Mouse (Mus musculus) forebrain, postnatal 0 days (tissue): ENCODE data around the gene Mark2. TPM values are rescaled to one million over a fixed set of nuclear protein-coding genes. Genes with fewer than 3 reads are reported as not detected.

Experiments
- ATAC-seq: fragments of 200-750 bp; cut with Nextera tagmentation; 2 replicates; pipeline ENCODE4 v1.8.0; 2017; ENCODE audit warnings: mild to moderate bottlenecking, moderate library complexity
- DNase-seq: peaks from one replicate; pipeline ENCODE4 v3.0.0-alpha.2; 2015
- H3K27ac ChIP-seq: fragments of 300-500 bp; sonication (generic); 2 replicates; pipeline ENCODE4 v1.5.1; 2014; ENCODE audit warnings: low read depth, mild to moderate bottlenecking, antibody characterized with exemption, low read length, moderate library complexity, mixed read lengths
- H3K27me3 ChIP-seq: fragments of 300-500 bp; sonication (generic); 2 replicates; pipeline ENCODE4 v1.6.1; 2014; ENCODE audit warnings: mild to moderate bottlenecking, low read length, mixed read lengths; ENCODE audit not compliant: insufficient read depth
- H3K36me3 ChIP-seq: fragments of 300-500 bp; sonication (generic); 2 replicates; pipeline ENCODE4 v1.6.1; 2014; ENCODE audit warnings: mild to moderate bottlenecking, moderate library complexity; ENCODE audit not compliant: insufficient read depth
- H3K4me1 ChIP-seq: fragments of 300-500 bp; sonication (generic); 2 replicates; pipeline ENCODE4 v1.6.1; 2014; ENCODE audit warnings: antibody characterized with exemption; ENCODE audit not compliant: insufficient read depth
- H3K4me2 ChIP-seq: fragments of 300-500 bp; sonication (generic); 2 replicates; pipeline ENCODE4 v1.6.1; 2014; ENCODE audit warnings: low read depth, mild to moderate bottlenecking, moderate library complexity
- H3K4me3 ChIP-seq: fragments of 300-500 bp; sonication (generic); 2 replicates; pipeline ENCODE4 v1.5.1; 2014; ENCODE audit warnings: low read depth, low read length, mixed read lengths
- H3K9ac ChIP-seq: fragments of 300-500 bp; sonication (generic); 2 replicates; pipeline ENCODE4 v1.6.1; 2014; ENCODE audit warnings: mild to moderate bottlenecking
- H3K9me3 ChIP-seq: fragments of 300-500 bp; sonication (generic); 2 replicates; pipeline ENCODE4 v1.6.1; 2016; ENCODE audit warnings: low read length
- CTCF ChIP-seq: sonication (generic); IDR thresholded peaks from 2 replicates; pipeline ENCODE4 v1.5.1; 2016; ENCODE audit warnings: antibody characterized with exemption, control low read depth, low read depth
- WGBS: fragments of 180-500 bp; shearing (Covaris S2); extraction: QIAGEN DNeasy Blood & Tissue Kit; methylation state at CpG from one replicate; pipeline ENCODE4 v1.1.7; 2014; 5-methylcytosine and 5-hydroxymethylcytosine counted together
- polyA plus RNA-seq: library from polyadenylated mRNA; unstranded; fragments of >200 nt; fragmentation: Nextera tagmentation; extraction: Ambion mirVana; gene quantifications from 2 replicates; pipeline ENCODE4 v1.2.1, GENCODE M21; 2015
- total RNA-seq: library from RNA; depleted of rRNA; stranded (reverse); fragments of >200 nt; gene quantifications from 2 replicates; pipeline ENCODE4 v1.2.3, GENCODE M21; 2014

Mark2 gene
- total and polyA plus RNA-seq, 2 experiments from 2014 or later = 35.7 to 38.7 TPM

GRCm38 (mm10) chr19:7334049-7334448 lies 7.6 kb downstream of the Mark2 start:
- no peak overlapping the region for H3K4me2 ChIP-seq
- DNase-seq = no peak
- peaks cover 9% of the 10 kb centered on the region for H3K36me3 ChIP-seq
- WGBS = 84% methylated on average over 2 of the region's 2 CpGs
- no peak for TF ChIP-seq CTCF
- H3K9me3 ChIP-seq = no peaks in the 10 kb centered on the region
- ATAC-seq = no peak
- no peak overlapping the region for H3K27ac ChIP-seq
- H3K9ac ChIP-seq = no peak overlapping the region
- peaks cover 9% of the 10 kb centered on the region for H3K4me1 ChIP-seq
- no peaks in the 10 kb centered on the region for H3K27me3 ChIP-seq
- no peak overlapping the region for H3K4me3 ChIP-seq

DNA sequence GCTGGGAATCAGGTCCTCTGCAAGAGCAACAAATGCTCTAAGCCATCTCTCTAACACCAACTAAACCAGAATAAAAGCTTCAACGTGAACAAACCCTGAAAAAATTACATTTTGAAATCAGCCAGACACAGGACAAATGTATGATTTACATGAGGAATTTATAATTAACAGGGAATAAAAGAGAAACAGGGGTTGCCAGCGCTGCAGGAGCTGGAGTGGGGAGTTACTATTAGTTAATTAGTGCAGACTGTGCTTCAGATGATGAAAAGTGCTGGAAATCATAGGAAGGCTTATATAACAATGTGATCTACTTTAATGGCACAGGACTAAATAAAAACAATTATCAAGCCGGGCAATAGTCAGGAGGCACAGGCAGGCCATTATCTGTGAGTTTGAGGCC lies 20.3 kb downstream of the Mark2 start:
- DNase-seq (no peak), ATAC-seq (no peak)
- TF ChIP-seq CTCF = no peak
- no peaks in the 10 kb centered on the region for H3K9me3 ChIP-seq
- WGBS = 43% methylated on average over 3 of the region's 3 CpGs
- H3K9ac ChIP-seq = no peak overlapping the region
- no peak overlapping the region for H3K27ac ChIP-seq
- no peaks in the 10 kb centered on the region for H3K36me3 ChIP-seq
- H3K4me2 ChIP-seq = no peak overlapping the region
- H3K4me1 ChIP-seq = no peaks in the 10 kb centered on the region
- no peak overlapping the region for H3K4me3 ChIP-seq
- H3K27me3 ChIP-seq = no peaks in the 10 kb centered on the region

GRCm38 (mm10) chr19:7320181-7320580 lies 21.5 kb downstream of the Mark2 start:
- Histone ChIP-seq H3K27me3 (no peaks in the 10 kb centered on the region), H3K9me3 (no peaks in the 10 kb centered on the region), H3K4me1 (no peaks in the 10 kb centered on the region), H3K27ac (no peak overlapping the region), H3K4me3 (no peak overlapping the region), H3K9ac (no peak overlapping the region), H3K36me3 (no peaks in the 10 kb centered on the region), H3K4me2 (no peak overlapping the region)
- 49% methylated on average over 2 of the region's 2 CpGs for WGBS
- DNase-seq = no peak
- ATAC-seq = no peak
- no peak for TF ChIP-seq CTCF

DNA sequence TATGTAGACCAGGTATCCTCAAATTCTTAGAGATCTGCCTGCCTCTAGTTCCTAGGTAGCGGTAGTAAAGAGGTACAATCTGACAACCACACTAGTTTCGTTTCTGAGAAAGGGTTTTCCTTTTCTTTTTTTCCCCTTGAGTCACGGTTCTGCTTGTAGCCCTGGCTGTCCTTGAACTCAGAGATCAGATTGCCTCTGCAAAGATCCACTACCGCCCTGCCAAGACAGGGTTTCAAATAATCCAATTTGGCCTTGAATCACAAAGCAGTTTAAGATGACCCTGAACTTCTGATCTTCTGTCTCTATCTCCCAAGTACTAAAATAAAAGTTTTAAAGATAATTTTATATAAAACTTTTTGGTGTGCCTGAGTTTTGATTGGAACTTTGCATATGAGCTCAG lies 23.9 kb downstream of the Mark2 start:
- Histone ChIP-seq H3K36me3 (no peaks in the 10 kb centered on the region), H3K27ac (no peak overlapping the region), H3K4me2 (no peak overlapping the region), H3K9me3 (no peaks in the 10 kb centered on the region), H3K9ac (no peak overlapping the region), H3K4me3 (no peak overlapping the region), H3K27me3 (no peaks in the 10 kb centered on the region), H3K4me1 (no peaks in the 10 kb centered on the region)
- WGBS = 90% methylated on average over 4 of the region's 4 CpGs
- TF ChIP-seq CTCF = no peak
- ATAC-seq (no peak), DNase-seq (no peak)

DNA sequence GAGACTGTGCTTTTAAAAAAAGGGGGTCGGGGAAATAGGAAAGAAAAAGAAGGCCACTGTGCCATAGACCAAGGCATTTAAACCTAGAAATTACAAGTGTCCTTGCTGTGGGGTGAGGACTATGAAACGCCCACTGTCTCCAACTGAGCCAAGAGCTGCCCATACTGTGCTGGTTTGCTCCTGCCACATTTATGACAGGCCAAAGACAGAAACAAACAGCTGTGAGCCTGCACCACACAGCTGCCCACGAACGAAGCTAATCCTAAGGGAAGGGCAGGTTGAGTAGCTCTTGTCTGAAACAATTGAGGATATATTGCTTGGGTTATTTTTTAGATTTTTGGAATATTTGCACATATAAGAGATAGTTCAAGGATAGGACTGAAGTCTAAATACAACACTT lies 24.8 kb downstream of the Mark2 start:
- no peak for ATAC-seq
- H3K4me3 ChIP-seq = no peak overlapping the region
- no peak for TF ChIP-seq CTCF
- DNase-seq = no peak
- no peaks in the 10 kb centered on the region for H3K4me1 ChIP-seq
- H3K4me2 ChIP-seq = no peak overlapping the region
- no peaks in the 10 kb centered on the region for H3K27me3 ChIP-seq
- H3K36me3 ChIP-seq = no peaks in the 10 kb centered on the region
- H3K9ac ChIP-seq = no peak overlapping the region
- 86% methylated on average over 4 of the region's 4 CpGs for WGBS
- H3K27ac ChIP-seq = no peak overlapping the region
- no peaks in the 10 kb centered on the region for H3K9me3 ChIP-seq

- WGBS = 60% methylated on average over 4 of the region's 4 CpGs
- H3K9me3 ChIP-seq = no peaks in the 10 kb centered on the region
- no peaks in the 10 kb centered on the region for H3K27me3 ChIP-seq
- no peak for TF ChIP-seq CTCF
- no peak overlapping the region for H3K4me2 ChIP-seq
- H3K27ac ChIP-seq = peak overlapping the region; percentile 59; the same call in 1 of the 2 replicates
- no peaks in the 10 kb centered on the region for H3K36me3 ChIP-seq
- H3K4me1 ChIP-seq = 0 out of 2 replicates have a peak, but pooled peaks cover 4% of the 10 kb centered on the region
- DNase-seq = no peak
- H3K9ac ChIP-seq = no peak overlapping the region
- no peak for ATAC-seq
- H3K4me3 ChIP-seq = no peak overlapping the region
Measured at GRCm38 (mm10) chr19:7315587-7315984, 26.1 kb downstream of the Mark2 start.

- H3K9me3 ChIP-seq = no peaks in the 10 kb centered on the region
- peak overlapping the region; percentile 59; the same call in 1 of the 2 replicates for H3K27ac ChIP-seq
- DNase-seq = peak; percentile 67
- no peaks in the 10 kb centered on the region for H3K36me3 ChIP-seq
- WGBS = 54% methylated on average over 8 of the region's 8 CpGs
- H3K4me2 ChIP-seq = no peak overlapping the region
- H3K27me3 ChIP-seq = no peaks in the 10 kb centered on the region
- H3K4me1 ChIP-seq = 0 out of 2 replicates have a peak, but pooled peaks cover 5% of the 10 kb centered on the region
- H3K4me3 ChIP-seq = no peak overlapping the region
- ATAC-seq = peak; percentile 78
- H3K9ac ChIP-seq = no peak overlapping the region
- no peak for TF ChIP-seq CTCF
Measured at GRCm38 (mm10) chr19:7314976-7315586, 26.6 kb downstream of the Mark2 start.
